Mouse (Mus musculus) heart, postnatal 0 days (tissue): ENCODE measurements at regions not wholly inside any gene's neighbourhood (a gene's known extent, or its start where the extent isn't known, plus 50 kb on each side); places are given as distances from the start of the nearest gene placed in this dataset.

ENCODE experiments used
- ATAC-seq: fragments of 200-750 bp; cut with Nextera tagmentation; 2 replicates; pipeline ENCODE4 v1.8.0; 2017; ENCODE audit warnings: low read depth, moderate number of reproducible peaks, moderate library complexity; ENCODE audit not compliant: insufficient read depth
- DNase-seq: peaks from one replicate; pipeline ENCODE4 v3.0.0-alpha.2; 2016; ENCODE audit warnings: low spot score
- H3K27ac ChIP-seq: fragments of 300-500 bp; sonication (generic); 2 replicates; pipeline ENCODE4 v1.5.1; 2014; ENCODE audit warnings: low read depth, mild to moderate bottlenecking
- H3K27me3 ChIP-seq: fragments of 300-500 bp; sonication (generic); 2 replicates; pipeline ENCODE4 v1.6.1; 2014; ENCODE audit warnings: low read length, mixed read lengths; ENCODE audit not compliant: control insufficient read depth, insufficient read depth
- H3K36me3 ChIP-seq: fragments of 300-500 bp; sonication (generic); replicated peaks from 2 replicates; pipeline ENCODE4 v1.6.1; 2014; ENCODE audit warnings: low read length, mixed read lengths; ENCODE audit not compliant: control insufficient read depth, insufficient read depth
- H3K4me1 ChIP-seq: fragments of 300-500 bp; sonication (generic); 2 replicates; pipeline ENCODE4 v1.6.1; 2014; ENCODE audit warnings: antibody characterized with exemption; ENCODE audit not compliant: control insufficient read depth, insufficient read depth
- H3K4me2 ChIP-seq: fragments of 300-500 bp; sonication (generic); 2 replicates; pipeline ENCODE4 v1.6.1; 2014; ENCODE audit warnings: low read depth, mild to moderate bottlenecking, low read length, moderate library complexity
- H3K4me3 ChIP-seq: fragments of 300-500 bp; sonication (generic); 2 replicates; pipeline ENCODE4 v1.5.1; 2014; ENCODE audit warnings: low read depth, low read length
- H3K9ac ChIP-seq: fragments of 300-500 bp; sonication (generic); replicated peaks from 2 replicates; pipeline ENCODE4 v1.6.1; 2014; ENCODE audit warnings: low read depth, low read length, mixed read lengths
- H3K9me3 ChIP-seq: fragments of 300-500 bp; sonication (generic); replicated peaks from 2 replicates; pipeline ENCODE4 v1.6.1; 2016; ENCODE audit warnings: low read length; ENCODE audit not compliant: control insufficient read depth
- CTCF ChIP-seq: IDR thresholded peaks from 2 replicates; pipeline ENCODE4 v1.5.1; 2016; ENCODE audit warnings: antibody characterized with exemption, control low read depth, low read depth
- EP300 ChIP-seq: IDR thresholded peaks from 2 replicates; pipeline ENCODE4 v1.6.1; 2016; ENCODE audit warnings: antibody characterized with exemption, low read depth
- WGBS: fragments of 180-500 bp; shearing (Covaris S2); extraction: QIAGEN DNeasy Blood & Tissue Kit; methylation state at CpG from one replicate; pipeline ENCODE4 v1.1.7; 2014; 5-methylcytosine and 5-hydroxymethylcytosine counted together

- Histone ChIP-seq H3K27ac (peak overlapping the region; percentile 80), H3K4me1 (peaks cover 36% of the 10 kb centered on the region), H3K4me3 (no peak overlapping the region), H3K36me3 (no peaks in the 10 kb centered on the region), H3K9ac (no peak overlapping the region), H3K27me3 (no peaks in the 10 kb centered on the region), H3K9me3 (no peaks in the 10 kb centered on the region), H3K4me2 (no peak overlapping the region)
- TF ChIP-seq CTCF (no peak), EP300 (no peak)
- DNase-seq (no peak), ATAC-seq (peak; percentile 49)
- 41% methylated on average over 5 of the region's 5 CpGs for WGBS
These were observed 118.8 kb downstream of the Zfp36l1 start for GRCm38 (mm10) chr12:79993821-79994571.

GRCm38 (mm10) chr12:79991279-79991678 lies 121.5 kb downstream of the Zfp36l1 start:
- Histone ChIP-seq H3K4me1 (peaks cover 42% of the 10 kb centered on the region), H3K9ac (no peak overlapping the region), H3K36me3 (no peaks in the 10 kb centered on the region), H3K4me2 (no peak overlapping the region), H3K9me3 (no peaks in the 10 kb centered on the region), H3K27ac (no peak overlapping the region), H3K27me3 (no peaks in the 10 kb centered on the region), H3K4me3 (no peak overlapping the region)
- no peak for DNase-seq
- TF ChIP-seq EP300 = no peak
- TF ChIP-seq CTCF = no peak
- WGBS = 76% methylated on average over 5 of the region's 5 CpGs
- no peak for ATAC-seq

- Histone ChIP-seq H3K9me3 (no peaks in the 10 kb centered on the region), H3K4me2 (no peak overlapping the region), H3K27me3 (no peaks in the 10 kb centered on the region), H3K36me3 (no peaks in the 10 kb centered on the region), H3K4me3 (no peak overlapping the region), H3K9ac (no peak overlapping the region), H3K27ac (no peak overlapping the region), H3K4me1 (peaks cover 47% of the 10 kb centered on the region)
- DNase-seq (peak; percentile 5), ATAC-seq (no peak)
- WGBS = 74% methylated on average over 4 of the region's 4 CpGs
- TF ChIP-seq CTCF (no peak), EP300 (no peak)
These were observed 122.1 kb downstream of the Zfp36l1 start for GRCm38 (mm10) chr12:79990751-79991150.

GRCm38 (mm10) chr12:79989582-79990110 lies 123.2 kb downstream of the Zfp36l1 start:
- Histone ChIP-seq H3K9ac (no peak overlapping the region), H3K4me2 (no peak overlapping the region), H3K4me1 (peaks cover 58% of the 10 kb centered on the region), H3K27me3 (no peaks in the 10 kb centered on the region), H3K36me3 (no peaks in the 10 kb centered on the region), H3K27ac (peak overlapping the region; percentile 40; the same call in 1 of the 2 replicates), H3K9me3 (no peaks in the 10 kb centered on the region), H3K4me3 (no peak overlapping the region)
- TF ChIP-seq CTCF (peak; percentile 18; the same call in 1 of the 2 replicates), EP300 (no peak)
- 66% methylated on average over 9 of the region's 9 CpGs for WGBS
- ATAC-seq = no peak
- no peak for DNase-seq

GRCm38 (mm10) chr12:79988401-79989358 lies 124.1 kb downstream of the Zfp36l1 start:
- Histone ChIP-seq H3K4me2 (no peak overlapping the region), H3K9ac (no peak overlapping the region), H3K27ac (peak overlapping the region; percentile 40), H3K27me3 (no peaks in the 10 kb centered on the region), H3K4me1 (peaks cover 60% of the 10 kb centered on the region), H3K4me3 (no peak overlapping the region), H3K36me3 (no peaks in the 10 kb centered on the region), H3K9me3 (no peaks in the 10 kb centered on the region)
- WGBS = 43% methylated on average over 11 of the region's 11 CpGs
- no peak for DNase-seq
- no peak for ATAC-seq
- TF ChIP-seq CTCF = no peak
- TF ChIP-seq EP300 = no peak
